Mouse (Mus musculus) embryonic fibroblast, embryonic 13.5 days (primary cell): ENCODE results near the gene Slc25a3. TPM values are rescaled to one million over a fixed set of nuclear protein-coding genes. Genes with fewer than 3 reads are reported as not detected.
A peak's percentile ranks its signal among the peaks of the same experiment; 100 is the strongest.

Experiments used
- H3K27ac ChIP-seq: 2 replicates; pipeline ENCODE4 v1.5.1; 2012; ENCODE audit warnings: low read length, control low read depth, inconsistent platforms; ENCODE audit not compliant: insufficient read depth
- H3K4me1 ChIP-seq: 2 replicates; pipeline ENCODE4 v1.6.1; 2011; ENCODE audit warnings: low read length; ENCODE audit not compliant: control insufficient read depth, insufficient read depth
- H3K4me3 ChIP-seq: 2 replicates; pipeline ENCODE4 v1.5.1; 2011; ENCODE audit warnings: mild to moderate bottlenecking, control low read depth, low read length; ENCODE audit not compliant: insufficient read depth
- CTCF ChIP-seq: IDR thresholded peaks from 2 replicates; pipeline ENCODE4 v1.5.1; 2011; ENCODE audit warnings: mild to moderate bottlenecking, control low read depth, low read length, moderate library complexity, borderline replicate concordance; ENCODE audit not compliant: insufficient read depth
- POLR2A ChIP-seq: IDR thresholded peaks from 2 replicates; pipeline ENCODE4 v1.6.1; 2011; ENCODE audit warnings: low read depth, mild to moderate bottlenecking, control low read depth, low read length, moderate library complexity
- polyA plus RNA-seq: library from polyadenylated mRNA; stranded (reverse); fragments of >200 nt; gene quantifications from 2 replicates; pipeline ENCODE4 v1.2.4, GENCODE M21; 2011; ENCODE audit warnings: low read depth; ENCODE audit not compliant: missing spikeins, insufficient read length

The Slc25a3 gene
- polyA plus RNA-seq, 1 experiment, result 590 TPM

- Histone ChIP-seq H3K4me1 (peaks cover 3% of the 10 kb centered on the region; the same call in 1 of the 2 replicates), H3K4me3 (no peak overlapping the region), H3K27ac (no peak overlapping the region)
- no peak for TF ChIP-seq CTCF
- no peak for TF ChIP-seq POLR2A
These were observed 2.9 kb upstream of the Slc25a3 start for GRCm38 (mm10) chr10:91126618-91127355.

GRCm38 (mm10) chr10:91123281-91123827 is 505 bp downstream of the Slc25a3 start:
- Histone ChIP-seq H3K4me3 (peak overlapping the region; percentile 87), H3K4me1 (peaks cover 4% of the 10 kb centered on the region; the same call in 1 of the 2 replicates), H3K27ac (peak overlapping the region; percentile 81)
- TF ChIP-seq CTCF (no peak), POLR2A (peak; percentile 36; the same call in 1 of the 2 replicates)

GRCm38 (mm10) chr10:91122646-91123045 is 1.2 kb downstream of the Slc25a3 start:
- TF ChIP-seq POLR2A (peak; percentile 31; the same call in 1 of the 2 replicates), CTCF (no peak)
- Histone ChIP-seq H3K4me3 (peak overlapping the region; percentile 87), H3K4me1 (peaks cover 4% of the 10 kb centered on the region; the same call in 1 of the 2 replicates), H3K27ac (no peak overlapping the region)

- H3K4me1 ChIP-seq, result peaks cover 2% of the 10 kb centered on the region; the same call in 1 of the 2 replicates
- H3K4me3 ChIP-seq, result no peak overlapping the region
- no peak overlapping the region for H3K27ac ChIP-seq
- TF ChIP-seq POLR2A (no peak), CTCF (no peak)
These were observed 6.9 kb downstream of the Slc25a3 start for GRCm38 (mm10) chr10:91116958-91117357.

- H3K27ac ChIP-seq, result no peak overlapping the region
- TF ChIP-seq POLR2A (no peak), CTCF (no peak)
- no peaks in the 10 kb centered on the region for H3K4me1 ChIP-seq
- H3K4me3 ChIP-seq, result no peak overlapping the region
These were observed 14.0 kb downstream of the Slc25a3 start for GRCm38 (mm10) chr10:91109841-91110240.

- TF ChIP-seq CTCF (no peak), POLR2A (no peak)
- no peaks in the 10 kb centered on the region for H3K4me1 ChIP-seq
- H3K4me3 ChIP-seq, result no peak overlapping the region
- H3K27ac ChIP-seq, result no peak overlapping the region
These were observed 17.9 kb downstream of the Slc25a3 start for GRCm38 (mm10) chr10:91105981-91106380.

- no peak for TF ChIP-seq POLR2A
- Histone ChIP-seq H3K4me1 (no peaks in the 10 kb centered on the region), H3K4me3 (no peak overlapping the region), H3K27ac (no peak overlapping the region)
These were observed 20.9 kb downstream of the Slc25a3 start for GRCm38 (mm10) chr10:91102799-91103590.

- H3K4me3 ChIP-seq, result no peak overlapping the region
- TF ChIP-seq POLR2A (no peak), CTCF (no peak)
- no peak overlapping the region for H3K27ac ChIP-seq
- H3K4me1 ChIP-seq, result no peaks in the 10 kb centered on the region
These were observed 21.9 kb downstream of the Slc25a3 start for GRCm38 (mm10) chr10:91101936-91102335.

GRCm38 (mm10) chr10:91100101-91100500 is 23.8 kb downstream of the Slc25a3 start:
- TF ChIP-seq POLR2A, result no peak
- no peak for TF ChIP-seq CTCF
- Histone ChIP-seq H3K4me1 (no peaks in the 10 kb centered on the region), H3K4me3 (no peak overlapping the region), H3K27ac (no peak overlapping the region)
